7 mouse cellular contexts compared by ENCODE assay signal in the genomic region with DNA sequence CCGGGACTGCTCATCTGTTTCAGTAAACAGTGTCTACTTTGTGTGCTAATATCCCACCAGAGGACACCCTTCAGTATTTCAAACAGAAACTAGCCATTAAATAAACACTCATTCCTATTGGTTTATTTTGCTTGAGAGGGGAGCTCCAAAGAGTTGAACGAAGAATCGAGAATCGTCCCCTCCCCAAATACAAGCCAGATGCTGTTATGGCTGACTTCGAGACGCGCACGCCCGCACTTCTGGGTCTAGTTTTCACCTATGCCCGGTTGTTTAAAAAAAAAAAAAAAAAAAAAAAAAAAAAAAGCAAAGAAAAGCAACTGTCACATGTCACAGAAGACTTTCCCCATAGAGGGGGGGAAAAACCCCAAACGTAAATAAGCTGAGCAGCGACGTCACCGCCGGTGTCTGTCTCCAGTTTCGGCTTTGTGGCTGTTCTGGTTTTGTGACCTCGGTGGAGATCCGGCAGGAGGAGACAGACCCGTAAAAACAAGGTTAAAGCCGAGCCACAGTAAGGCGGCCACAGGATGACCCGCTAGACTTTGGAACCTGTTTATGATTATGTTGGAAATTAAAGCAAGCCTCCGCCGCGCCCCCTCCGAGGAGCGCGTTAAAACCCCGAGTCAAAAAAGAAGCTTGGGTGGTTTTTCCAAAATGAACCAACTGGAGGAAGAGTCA. TPM values are rescaled to one million over a fixed set of nuclear protein-coding genes. Genes with fewer than 3 reads are reported as not detected.
A peak's percentile ranks its signal among the peaks of the same experiment; 100 is the strongest.
DNase-seq lines count a peak whose midpoint lies in the region; ATAC-seq and TF ChIP-seq lines count a peak whose summit lies in the region.

No protein-coding gene starts in this region.

- H3K4me1 ChIP-seq in CH12.LX (ENCODE audit: control insufficient read depth in 1 of 2, insufficient read depth in 2 of 2) = peaks cover 0 to 16% of the 10 kb centered on the region in 2 experiments; a peak in 3 of 4 replicates
- H3K4me1 ChIP-seq in forebrain, embryonic 10.5 days = peaks cover 60% of the 10 kb centered on the region
- peaks cover 33% of the 10 kb centered on the region for H3K4me1 ChIP-seq in hindbrain, embryonic 12.5 days
- H3K4me1 ChIP-seq in limb, embryonic 15.5 days = peaks cover 6% of the 10 kb centered on the region
- peaks cover 40% of the 10 kb centered on the region for H3K4me1 ChIP-seq in midbrain, embryonic 16.5 days (ENCODE audit: control insufficient read depth, insufficient read depth, low read length)

- under 1% methylated on average over 29 of the region's 29 CpGs for WGBS in forebrain, embryonic 10.5 days
- WGBS in hindbrain, embryonic 12.5 days = under 1% methylated on average over 29 of the region's 29 CpGs
- WGBS in limb, embryonic 15.5 days = under 1% methylated on average over 29 of the region's 29 CpGs
- under 1% methylated on average over 29 of the region's 29 CpGs for WGBS in midbrain, embryonic 16.5 days

- peaks cover 61% of the 10 kb centered on the region for H3K79me2 ChIP-seq in CH12.LX (replicated peaks; ENCODE audit: control insufficient read depth, extremely low read depth, insufficient read depth, poor library complexity, severe bottlenecking)

- TF ChIP-seq RAD21 in CH12.LX (IDR thresholded peaks at IDR 0.05; ENCODE audit: low read depth, low read length) = peak; percentile 45

- H3K4me2 ChIP-seq in CH12.LX (ENCODE audit: insufficient read depth, low read depth, poor library complexity, severe bottlenecking) = peak overlapping the region; percentile 55
- peak overlapping the region; percentile 93 for H3K4me2 ChIP-seq in hindbrain, embryonic 12.5 days (replicated peaks)
- peak overlapping the region; percentile 96 for H3K4me2 ChIP-seq in limb, embryonic 15.5 days
- peak overlapping the region; percentile 97 for H3K4me2 ChIP-seq in midbrain, embryonic 16.5 days (ENCODE audit: low read length)

- peak in 1 of 2 experiments; percentile 55; a peak in 2 of 4 replicates for TF ChIP-seq CTCF in CH12.LX (conservative IDR thresholded peaks at IDR 0.05 in 1 of 2, IDR thresholded peaks at IDR 0.05 in 1 of 2; ENCODE audit: low read depth in 2 of 2, low read length in 2 of 2)

- no peaks in the 10 kb centered on the region for H3K27me3 ChIP-seq in CH12.LX (replicated peaks)
- H3K27me3 ChIP-seq in forebrain, embryonic 10.5 days (ENCODE audit: poor library complexity, severe bottlenecking) = peaks cover 6% of the 10 kb centered on the region; the same call in 1 of the 2 replicates
- peaks cover 4% of the 10 kb centered on the region; the same call in 1 of the 2 replicates for H3K27me3 ChIP-seq in hindbrain, embryonic 12.5 days
- H3K27me3 ChIP-seq in limb, embryonic 15.5 days = no peaks in the 10 kb centered on the region
- peaks cover 3% of the 10 kb centered on the region; the same call in 1 of the 2 replicates for H3K27me3 ChIP-seq in midbrain, embryonic 16.5 days (ENCODE audit: control insufficient read depth, insufficient read depth, low read depth, low read length)

- no peak for ATAC-seq in hindbrain, embryonic 12.5 days (ENCODE audit: low FRiP score)
- ATAC-seq in limb, embryonic 15.5 days (ENCODE audit: insufficient number of reproducible peaks, low FRiP score, low TSS enrichment, low read depth) = no peak
- ATAC-seq in midbrain, embryonic 16.5 days = no peak

- peak overlapping the region; percentile 97 for H3K27ac ChIP-seq in CH12.LX (ENCODE audit: insufficient read depth, low read depth)
- H3K27ac ChIP-seq in forebrain, embryonic 10.5 days = peak overlapping the region; percentile 98
- H3K27ac ChIP-seq in hindbrain, embryonic 12.5 days = peak overlapping the region; percentile 93
- peak overlapping the region; percentile 97 for H3K27ac ChIP-seq in limb, embryonic 15.5 days
- H3K27ac ChIP-seq in midbrain, embryonic 16.5 days (ENCODE audit: low read length) = peak overlapping the region; percentile 68

- H3K36me3 ChIP-seq in CH12.LX (replicated peaks in 1 of 2; ENCODE audit: control insufficient read depth in 1 of 2, insufficient read depth in 1 of 2, low read length in 1 of 2) = peaks cover 0 to 24% of the 10 kb centered on the region in 2 experiments
- no peaks in the 10 kb centered on the region for H3K36me3 ChIP-seq in forebrain, embryonic 10.5 days (replicated peaks)
- no peaks in the 10 kb centered on the region for H3K36me3 ChIP-seq in hindbrain, embryonic 12.5 days
- H3K36me3 ChIP-seq in limb, embryonic 15.5 days = no peaks in the 10 kb centered on the region
- H3K36me3 ChIP-seq in midbrain, embryonic 16.5 days (ENCODE audit: control insufficient read depth, insufficient read depth, low read length) = no peaks in the 10 kb centered on the region

- TF ChIP-seq EP300 in CH12.LX (IDR thresholded peaks at IDR 0.05; ENCODE audit: low read length) = peak; percentile 58

- DNase-seq in CH12.LX (ENCODE audit: extremely low read depth) = peak; percentile 97
- DNase-seq in T-cell, adult 2 months (ENCODE audit: low spot score) = peak; percentile 92
- DNase-seq in forebrain, embryonic 10.5 days (ENCODE audit: extremely low spot score, low spot score) = peak; percentile 63
- DNase-seq in thymus, adult 18-20 months = peak; percentile 41 to 72

- in situ Hi-C loops in CH12.LX (cut with MboI; ENCODE audit: low pct_ligation_motif_present, low pct_unique_long_range_greater_than_20kb, low sequenced_read_pairs) = loop anchor here (5.0 kb wide), 1 partner anchor 60 kb away; no protein-coding TSS in a partner anchor

- H3K4me3 ChIP-seq in CH12.LX (replicated peaks in 1 of 3; ENCODE audit: low read depth in 2 of 3, low read length in 2 of 3, poor library complexity in 1 of 3) = peak overlapping the region; percentile 83 to 94 (median 87)
- peak overlapping the region; percentile 78 for H3K4me3 ChIP-seq in forebrain, embryonic 10.5 days
- H3K4me3 ChIP-seq in hindbrain, embryonic 12.5 days = peak overlapping the region; percentile 71
- peak overlapping the region; percentile 73 for H3K4me3 ChIP-seq in limb, embryonic 15.5 days
- H3K4me3 ChIP-seq in midbrain, embryonic 16.5 days (ENCODE audit: low read depth, low read length) = peak overlapping the region; percentile 58

- peak overlapping the region; percentile 97 for H3K9ac ChIP-seq in CH12.LX (ENCODE audit: insufficient read depth, low read depth)
- H3K9ac ChIP-seq in hindbrain, embryonic 12.5 days = peak overlapping the region; percentile 82
- H3K9ac ChIP-seq in limb, embryonic 15.5 days = peak overlapping the region; percentile 76
- peak overlapping the region; percentile 70 for H3K9ac ChIP-seq in midbrain, embryonic 16.5 days (ENCODE audit: low read depth, low read length)

- dilution Hi-C loops in CH12.LX (cut with MboI; ENCODE audit: extremely low pct_ligation_motif_present, extremely low pct_unique_long_range_greater_than_20kb, low sequenced_read_pairs) = no loop called here

- peak; percentile 52 for TF ChIP-seq POLR2A in CH12.LX (IDR thresholded peaks at IDR 0.05; ENCODE audit: low read depth, low read length)

- H3K9me3 ChIP-seq in CH12.LX (replicated peaks; ENCODE audit: low read length) = no peaks in the 10 kb centered on the region
- H3K9me3 ChIP-seq in forebrain, embryonic 10.5 days = no peaks in the 10 kb centered on the region
- no peaks in the 10 kb centered on the region for H3K9me3 ChIP-seq in hindbrain, embryonic 12.5 days (replicated peaks)
- no peaks in the 10 kb centered on the region for H3K9me3 ChIP-seq in limb, embryonic 15.5 days
- H3K9me3 ChIP-seq in midbrain, embryonic 16.5 days (replicated peaks; ENCODE audit: control insufficient read depth, low read length, poor library complexity, severe bottlenecking) = no peaks in the 10 kb centered on the region

TF ChIP-seq in CH12.LX, 34 proteins besides CTCF, POLR2A, EP300 and RAD21 (continues in another document):
- TF ChIP-seq ZKSCAN1 (IDR thresholded peaks at IDR 0.05; ENCODE audit: borderline replicate concordance, low read depth, low read length) (no peak; the same call in 1 of the 2 replicates), MAX (IDR thresholded peaks at IDR 0.05; ENCODE audit: low read length) (peak; percentile 44; the same call in 1 of the 2 replicates), JUND (conservative IDR thresholded peaks at IDR 0.05; ENCODE audit: low read depth, low read length) (no peak), MYC (IDR thresholded peaks at IDR 0.05; ENCODE audit: low read depth, low read length) (peak; percentile 8; the same call in 1 of the 2 replicates), HCFC1 (IDR thresholded peaks at IDR 0.05; ENCODE audit: low read depth, low read length) (no peak; the same call in 1 of the 2 replicates), IRF4 (IDR thresholded peaks at IDR 0.05; ENCODE audit: low read depth, low read length) (no peak; the same call in 1 of the 2 replicates), SIN3A (IDR thresholded peaks at IDR 0.05; ENCODE audit: low read length) (peak; percentile 93), CHD2 (IDR thresholded peaks at IDR 0.05; ENCODE audit: low read length) (no peak; the same call in none of the 2 replicates), RCOR1 (conservative IDR thresholded peaks at IDR 0.05; ENCODE audit: low read depth, low read length) (no peak), ZC3H11A (IDR thresholded peaks at IDR 0.05; ENCODE audit: low read depth, low read length) (no peak), POLR2AphosphoS2 (IDR thresholded peaks at IDR 0.05; ENCODE audit: low read depth, low read length) (peak; percentile 38; the same call in 1 of the 2 replicates), ZNF384 (IDR thresholded peaks at IDR 0.05; ENCODE audit: low read depth, low read length) (peak; percentile 99), ELF1 (IDR thresholded peaks at IDR 0.05; ENCODE audit: low read depth, low read length) (no peak; the same call in 1 of the 2 replicates), MEF2A (IDR thresholded peaks at IDR 0.05; ENCODE audit: borderline replicate concordance, low read depth, low read length) (peak; percentile 89), SMC3 (IDR thresholded peaks at IDR 0.05; ENCODE audit: low read depth, low read length) (peak; percentile 31; the same call in 1 of the 2 replicates), NRF1 (IDR thresholded peaks at IDR 0.05; ENCODE audit: low read depth, low read length) (no peak), GABPA (IDR thresholded peaks at IDR 0.05; ENCODE audit: insufficient replicate concordance, low read depth, low read length) (no peak), TBP (conservative IDR thresholded peaks at IDR 0.05; ENCODE audit: low read depth, low read length) (peak; percentile 85), CHD1 (IDR thresholded peaks at IDR 0.05; ENCODE audit: low read depth, low read length) (no peak; the same call in 1 of the 2 replicates)

RNA-seq across cellular contexts. Expression of a gene that starts 1.2 kb away (rescaled TPM):
- total RNA-seq in CH12.LX (2012; rRNA removed) (37.0 and 44.5 TPM in 2 replicates), CH12.LX (2014; rRNA removed) (66.3 and 70.6 TPM in 2 replicates)
- 59.2 and 74.4 TPM in 2 replicates for polyA plus RNA-seq in CH12.LX (2012; ENCODE audit: insufficient read length, low read depth)
- 80.2 and 89.6 TPM in 2 replicates for polyA plus RNA-seq in forebrain, embryonic 10.5 days (2016; fragmentation: Nextera tagmentation; extraction: Ambion mirVana)
- 66.8 and 68.7 TPM in 2 replicates for polyA plus RNA-seq in hindbrain, embryonic 12.5 days (2016; fragmentation: Nextera tagmentation; extraction: Ambion mirVana)
- 60.4 and 64.6 TPM in 2 replicates for polyA plus RNA-seq in limb, embryonic 15.5 days (2015; fragmentation: Nextera tagmentation; extraction: Ambion mirVana)
- 7.4 and 8.2 TPM in 2 replicates for polyA plus RNA-seq in midbrain, embryonic 16.5 days (2015; fragmentation: Nextera tagmentation; extraction: Ambion mirVana)
